Mouse (Mus musculus) heart, embryonic 14.5 days (tissue): ENCODE data around the gene Zdhhc7. TPM values are rescaled to one million over a fixed set of nuclear protein-coding genes. Genes with fewer than 3 reads are reported as not detected.

Experiments
- ATAC-seq: fragments of 200-750 bp; cut with Nextera tagmentation; 2 replicates; pipeline ENCODE4 v1.8.0; 2017; ENCODE audit warnings: low read depth, moderate TSS enrichment; ENCODE audit not compliant: insufficient number of reproducible peaks, insufficient read depth, low FRiP score
- H3K27ac ChIP-seq, 2 experiments: fragments of 200-500 bp in 1 of 2; fragments of 300-500 bp in 1 of 2; sonication (generic) in 1 of 2; replicated peaks in 1 of 2; 2 replicates each; pipeline ENCODE4 v1.5.1; 2012 to 2014; ENCODE audit warnings: low read depth in 2 of 2, low read length in 2 of 2, control low read depth in 1 of 2, mild to moderate bottlenecking in 1 of 2, mixed read lengths in 1 of 2; ENCODE audit not compliant: control insufficient read depth in 1 of 2, insufficient read depth in 1 of 2
- H3K27me3 ChIP-seq: fragments of 300-500 bp; sonication (generic); 2 replicates; pipeline ENCODE4 v1.6.1; 2014; ENCODE audit warnings: mild to moderate bottlenecking, low read length, control low read depth; ENCODE audit not compliant: control insufficient read depth, insufficient read depth
- H3K36me3 ChIP-seq: fragments of 300-500 bp; sonication (generic); 2 replicates; pipeline ENCODE4 v1.6.1; 2014; ENCODE audit warnings: mild to moderate bottlenecking, control low read depth, low read length, mixed read lengths; ENCODE audit not compliant: control insufficient read depth, insufficient read depth
- H3K4me1 ChIP-seq, 2 experiments: fragments of 200-500 bp in 1 of 2; fragments of 300-500 bp in 1 of 2; sonication (generic) in 1 of 2; 2 replicates each; pipeline ENCODE4 v1.6.1; 2012 to 2014; ENCODE audit warnings: low read length in 2 of 2, control low read depth in 1 of 2, mixed read lengths in 1 of 2; ENCODE audit not compliant: control insufficient read depth in 2 of 2, insufficient read depth in 2 of 2
- H3K4me2 ChIP-seq: fragments of 300-500 bp; sonication (generic); 2 replicates; pipeline ENCODE4 v1.6.1; 2014; ENCODE audit warnings: mild to moderate bottlenecking, low read length
- H3K4me3 ChIP-seq, 2 experiments: fragments of 200-500 bp in 1 of 2; fragments of 300-500 bp in 1 of 2; sonication (generic) in 1 of 2; 2 replicates each; pipeline ENCODE4 v1.5.1; 2012 to 2014; ENCODE audit warnings: low read length in 2 of 2, mild to moderate bottlenecking in 2 of 2, control low read depth in 1 of 2, low read depth in 1 of 2, moderate library complexity in 1 of 2; ENCODE audit not compliant: control insufficient read depth in 1 of 2, insufficient read depth in 1 of 2
- H3K9ac ChIP-seq: fragments of 300-500 bp; sonication (generic); 2 replicates; pipeline ENCODE4 v1.6.1; 2014; ENCODE audit warnings: mild to moderate bottlenecking, low read length
- H3K9me3 ChIP-seq: fragments of 300-500 bp; sonication (generic); 2 replicates; pipeline ENCODE4 v1.6.1; 2016; ENCODE audit warnings: low read length, control low read depth; ENCODE audit not compliant: control insufficient read depth
- WGBS: fragments of 180-500 bp; shearing (Covaris S2); extraction: QIAGEN DNeasy Blood & Tissue Kit; methylation state at CpG from one replicate; pipeline ENCODE4 v1.1.7; 2014; 5-methylcytosine and 5-hydroxymethylcytosine counted together
- polyA plus RNA-seq: library from polyadenylated mRNA; unstranded; fragments of >200 nt; fragmentation: Nextera tagmentation; extraction: Ambion mirVana; gene quantifications from 2 replicates; pipeline ENCODE4 v1.2.1, GENCODE M21; 2014

The Zdhhc7 gene
- polyA plus RNA-seq, 1 experiment from 2014 or later: 29.7 TPM

GRCm38 (mm10) chr8:120103916-120104315 lies 2.6 kb upstream of the Zdhhc7 start:
- H3K4me2 ChIP-seq: no peak overlapping the region
- H3K9ac ChIP-seq: no peak overlapping the region
- ATAC-seq: no peak
- no peaks in the 10 kb centered on the region for H3K36me3 ChIP-seq
- WGBS: 77% methylated on average over 9 of the region's 9 CpGs
- peaks cover 8 to 26% of the 10 kb centered on the region in 2 experiments for H3K4me1 ChIP-seq
- no peak overlapping the region for H3K4me3 ChIP-seq
- H3K27ac ChIP-seq: peak overlapping the region in 1 of 2 experiments; percentile 59; a peak in 1 of 4 replicates
- H3K9me3 ChIP-seq: no peaks in the 10 kb centered on the region
- H3K27me3 ChIP-seq: no peaks in the 10 kb centered on the region

- peak overlapping the region; percentile 92 to 97 for H3K4me3 ChIP-seq
- no peaks in the 10 kb centered on the region for H3K27me3 ChIP-seq
- peak overlapping the region; percentile 94 for H3K4me2 ChIP-seq
- H3K36me3 ChIP-seq: peaks cover 7% of the 10 kb centered on the region; the same call in 1 of the 2 replicates
- peaks cover 5 to 22% of the 10 kb centered on the region in 2 experiments for H3K4me1 ChIP-seq
- peak overlapping the region; percentile 84 to 92; a peak in 3 of 4 replicates for H3K27ac ChIP-seq
- peak overlapping the region; percentile 90 for H3K9ac ChIP-seq
- no peak for ATAC-seq
- WGBS: 4% methylated on average over 21 of the region's 25 CpGs
- no peaks in the 10 kb centered on the region for H3K9me3 ChIP-seq
Observed at GRCm38 (mm10) chr8:120100388-120101067, 754 bp downstream of the Zdhhc7 start.

- Histone ChIP-seq H3K9ac (no peak overlapping the region), H3K27me3 (no peaks in the 10 kb centered on the region), H3K4me1 (peaks cover 0 to 11% of the 10 kb centered on the region in 2 experiments; a peak in 2 of 4 replicates), H3K27ac (no peak overlapping the region), H3K9me3 (no peaks in the 10 kb centered on the region), H3K4me3 (no peak overlapping the region), H3K36me3 (peaks cover 32% of the 10 kb centered on the region), H3K4me2 (no peak overlapping the region)
- no peak for ATAC-seq
- 85% methylated on average over 2 of the region's 2 CpGs for WGBS
Observed at GRCm38 (mm10) chr8:120096486-120096885, 4.8 kb downstream of the Zdhhc7 start.

- ATAC-seq: no peak
- no peak overlapping the region for H3K4me2 ChIP-seq
- H3K27ac ChIP-seq: no peak overlapping the region
- H3K9me3 ChIP-seq: no peaks in the 10 kb centered on the region
- H3K9ac ChIP-seq: no peak overlapping the region
- 78% methylated on average over 10 of the region's 10 CpGs for WGBS
- H3K27me3 ChIP-seq: no peaks in the 10 kb centered on the region
- H3K4me3 ChIP-seq: no peak overlapping the region
- H3K36me3 ChIP-seq: peaks cover 47% of the 10 kb centered on the region
- H3K4me1 ChIP-seq: peaks cover 0 to 2% of the 10 kb centered on the region in 2 experiments; a peak in 1 of 4 replicates
Observed at GRCm38 (mm10) chr8:120094801-120095200, 6.5 kb downstream of the Zdhhc7 start.

- H3K27me3 ChIP-seq: no peaks in the 10 kb centered on the region
- 86% methylated on average over 3 of the region's 3 CpGs for WGBS
- H3K27ac ChIP-seq: no peak overlapping the region
- H3K4me2 ChIP-seq: no peak overlapping the region
- peaks cover 0 to 2% of the 10 kb centered on the region in 2 experiments; a peak in 1 of 4 replicates for H3K4me1 ChIP-seq
- peaks cover 53% of the 10 kb centered on the region for H3K36me3 ChIP-seq
- no peak overlapping the region for H3K9ac ChIP-seq
- H3K9me3 ChIP-seq: no peaks in the 10 kb centered on the region
- no peak overlapping the region for H3K4me3 ChIP-seq
- no peak for ATAC-seq
Observed at GRCm38 (mm10) chr8:120093103-120093502, 8.2 kb downstream of the Zdhhc7 start.

GRCm38 (mm10) chr8:120091032-120091431 lies 10.2 kb downstream of the Zdhhc7 start:
- WGBS: 87% methylated on average over 3 of the region's 3 CpGs
- Histone ChIP-seq H3K9ac (no peak overlapping the region), H3K4me2 (no peak overlapping the region), H3K36me3 (peaks cover 70% of the 10 kb centered on the region), H3K27me3 (no peaks in the 10 kb centered on the region), H3K4me1 (peaks cover 0 to 2% of the 10 kb centered on the region in 2 experiments; a peak in 1 of 4 replicates), H3K4me3 (no peak overlapping the region), H3K27ac (no peak overlapping the region), H3K9me3 (no peaks in the 10 kb centered on the region)
- no peak for ATAC-seq

- H3K4me3 ChIP-seq: no peak overlapping the region
- H3K4me2 ChIP-seq: no peak overlapping the region
- H3K27ac ChIP-seq: no peak overlapping the region
- H3K27me3 ChIP-seq: no peaks in the 10 kb centered on the region
- 84% methylated on average over 7 of the region's 7 CpGs for WGBS
- H3K36me3 ChIP-seq: peaks cover 81% of the 10 kb centered on the region
- H3K4me1 ChIP-seq: peaks cover 0 to 2% of the 10 kb centered on the region in 2 experiments; a peak in 1 of 4 replicates
- no peaks in the 10 kb centered on the region for H3K9me3 ChIP-seq
- ATAC-seq: no peak
- H3K9ac ChIP-seq: no peak overlapping the region
Observed at GRCm38 (mm10) chr8:120089511-120089910, 11.8 kb downstream of the Zdhhc7 start.
